9 mouse cellular contexts compared by ENCODE assay signal in the genomic region with DNA sequence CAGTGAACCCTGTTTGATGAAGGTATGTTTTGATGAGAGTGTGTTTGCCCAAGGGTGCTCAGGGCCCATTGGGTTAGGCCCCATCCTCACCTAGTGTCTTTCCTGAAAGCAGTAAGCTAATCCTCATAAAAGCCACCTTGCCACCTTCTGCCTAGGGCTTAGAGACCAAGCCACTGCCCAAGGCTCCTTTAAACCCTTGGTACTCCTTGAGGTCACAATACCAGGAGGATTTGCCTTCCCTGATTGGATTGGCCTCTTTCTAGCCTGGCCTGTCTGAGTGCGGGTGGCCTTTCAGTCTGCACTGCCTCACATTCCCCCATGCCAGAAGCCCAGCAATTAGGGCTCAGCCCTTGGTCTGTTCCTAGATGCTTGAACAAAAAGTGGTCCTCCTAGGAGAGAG. TPM values are rescaled to one million over a fixed set of nuclear protein-coding genes. Genes with fewer than 3 reads are reported as not detected.
A peak's percentile ranks its signal among the peaks of the same experiment; 100 is the strongest.
DNase-seq lines count a peak whose midpoint lies in the region; ATAC-seq and TF ChIP-seq lines count a peak whose summit lies in the region.
"Had no signal": no experiment of that assay in that cellular context is flagged by ENCODE, and none has a peak within 500 bp of the region (broad histone marks: within the 10 kb centered on the region; RNA-seq: fewer than 3 reads in every experiment).

No protein-coding gene starts in this region.

- no peak for TF ChIP-seq CTCF in left cerebral cortex, adult 2 months (IDR thresholded peaks at IDR 0.05)
- TF ChIP-seq CTCF in bone marrow, adult 2 months (IDR thresholded peaks at IDR 0.05; ENCODE audit: control insufficient read depth, insufficient read depth, low read length): no peak

- H3K27me3 ChIP-seq in heart, embryonic 10.5 days (ENCODE audit: insufficient read depth, poor library complexity, severe bottlenecking): no peaks in the 10 kb centered on the region
- no peaks in the 10 kb centered on the region for H3K27me3 ChIP-seq in limb, embryonic 15.5 days

- H3K4me2 ChIP-seq in limb, embryonic 15.5 days: no peak overlapping the region

- no peaks in the 10 kb centered on the region for H3K9me3 ChIP-seq in heart, embryonic 10.5 days
- no peaks in the 10 kb centered on the region for H3K9me3 ChIP-seq in limb, embryonic 15.5 days

- no peak for TF ChIP-seq POLR2A in bone marrow, adult 2 months (IDR thresholded peaks at IDR 0.05; ENCODE audit: borderline replicate concordance, control insufficient read depth, low read depth, low read length)

- H3K9ac ChIP-seq in limb, embryonic 15.5 days: no peak overlapping the region

- H3K27ac ChIP-seq in heart, embryonic 10.5 days: peak overlapping the region; percentile 95
- peak overlapping the region; percentile 93; the same call in 1 of the 2 replicates for H3K27ac ChIP-seq in left cerebral cortex, adult 2 months
- peak overlapping the region; percentile 76 for H3K27ac ChIP-seq in bone marrow, adult 2 months (ENCODE audit: control insufficient read depth, insufficient read depth, low read depth, low read length, poor library complexity)
- peak overlapping the region; percentile 75 for H3K27ac ChIP-seq in limb, embryonic 15.5 days

- no peak overlapping the region; the same call in 1 of the 2 replicates for H3K4me3 ChIP-seq in heart, embryonic 10.5 days
- H3K4me3 ChIP-seq in left cerebral cortex, adult 2 months: no peak overlapping the region
- H3K4me3 ChIP-seq in bone marrow, adult 2 months (replicated peaks; ENCODE audit: control insufficient read depth, low read depth, low read length): no peak overlapping the region
- no peak overlapping the region for H3K4me3 ChIP-seq in limb, embryonic 15.5 days

- DNase-seq in heart, embryonic 10.5 days (ENCODE audit: low spot score): no peak
- DNase-seq in heart, postnatal 25 days (ENCODE audit: low spot score): no peak
- no peak for DNase-seq in left cerebral cortex, adult 2 months (ENCODE audit: extremely low spot score in 1 of 2, low spot score in 2 of 2)
- no peak for DNase-seq in left cerebral cortex, adult 9 months (ENCODE audit: low spot score in 2 of 2)
- DNase-seq in yolk sac, embryonic 10.5 days (ENCODE audit: low spot score): no peak
- no peak for DNase-seq in c-Kit-positive CD71-positive TER-119-positive erythroid progenitor cells, embryonic 14.5 days (ENCODE audit: low spot score)

- no peak for ATAC-seq in limb, embryonic 15.5 days (ENCODE audit: insufficient number of reproducible peaks, low FRiP score, low TSS enrichment, low read depth)
- ATAC-seq: hindbrain, postnatal 0 days had no signal

- H3K36me3 ChIP-seq in heart, embryonic 10.5 days: peaks cover 11% of the 10 kb centered on the region
- H3K36me3 ChIP-seq in limb, embryonic 15.5 days: 0 out of 2 replicates have a peak, but pooled peaks cover 3% of the 10 kb centered on the region

- intact Hi-C loops in heart, postnatal 25 days (cut with DNase I): no loop called here
- intact Hi-C loops in left cerebral cortex, adult 2 months (cut with DNase I): no loop called here

- 74% methylated on average over 1 of the region's 1 CpGs for WGBS in heart, embryonic 10.5 days
- 64% methylated on average over 1 of the region's 1 CpGs for WGBS in bone marrow, adult 2 months
- WGBS in limb, embryonic 15.5 days: 77% methylated on average over 1 of the region's 1 CpGs

- H3K4me1 ChIP-seq in heart, embryonic 10.5 days: peaks cover 96% of the 10 kb centered on the region
- H3K4me1 ChIP-seq in bone marrow, adult 2 months (ENCODE audit: control insufficient read depth, insufficient read depth, low read length): peaks cover 24% of the 10 kb centered on the region
- peaks cover 82% of the 10 kb centered on the region for H3K4me1 ChIP-seq in limb, embryonic 15.5 days

RNA-seq across cellular contexts. Expression of gene Mef2d, which starts 5.7 kb away (rescaled TPM):
- polyA plus RNA-seq in heart, embryonic 10.5 days (2016; fragmentation: Nextera tagmentation; extraction: Ambion mirVana): 35.8 and 47.3 TPM in 2 replicates
- 100 to 1,000 TPM; 111 to 122 TPM for total RNA-seq in heart, postnatal 25 days (2021)
- total RNA-seq in left cerebral cortex, adult 2 months (2021): 100 to 1,000 TPM; 223 to 225 TPM
- 39.7 and 64.7 TPM in 2 replicates for polyA plus RNA-seq in bone marrow, adult 2 months (2011; ENCODE audit: insufficient read depth, insufficient read length, low replicate concordance, missing spikeins)
- 23.3 and 29.8 TPM in 2 replicates for polyA plus RNA-seq in limb, embryonic 15.5 days (2015; fragmentation: Nextera tagmentation; extraction: Ambion mirVana)
